Comparison of ENCODE assay signal across 25 mouse cellular contexts in the genomic region with DNA sequence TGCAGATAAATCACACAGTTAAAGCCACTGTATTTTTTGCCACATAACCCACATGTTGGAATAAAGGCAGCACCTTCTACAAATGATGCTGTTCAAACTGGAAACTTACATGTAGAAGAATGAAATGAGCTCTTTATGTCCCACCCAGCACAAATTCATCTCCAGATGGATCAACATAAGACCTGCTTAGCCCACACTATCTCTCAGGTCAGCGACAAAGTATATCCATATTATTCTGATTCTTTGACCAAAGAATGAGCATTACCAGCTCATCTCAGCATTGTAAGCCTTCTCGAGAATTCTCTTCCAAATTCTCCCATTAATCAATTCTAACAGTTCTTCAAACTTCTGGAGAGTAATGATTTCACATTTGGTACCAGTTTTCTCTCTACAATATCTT. TPM values are rescaled to one million over a fixed set of nuclear protein-coding genes. Genes with fewer than 3 reads are reported as not detected.
"Had no signal": no experiment of that assay in that cellular context is flagged by ENCODE, and none has a peak within 500 bp of the region (broad histone marks: within the 10 kb centered on the region; RNA-seq: fewer than 3 reads in every experiment).

No protein-coding gene starts in this region.

- H3K36me3 ChIP-seq: liver, embryonic 13.5 days; midbrain, embryonic 10.5 days; midbrain, embryonic 15.5 days; neural tube, embryonic 12.5 days; neural tube, embryonic 15.5 days had no signal

- H3K9ac ChIP-seq: liver, embryonic 13.5 days; midbrain, embryonic 15.5 days; neural tube, embryonic 12.5 days; neural tube, embryonic 15.5 days had no signal

- H3K27me3 ChIP-seq: liver, embryonic 13.5 days; megakaryocyte, embryonic 14.5 days; midbrain, embryonic 15.5 days; neural tube, embryonic 12.5 days; neural tube, embryonic 15.5 days had no signal

- H3K4me2 ChIP-seq: liver, embryonic 13.5 days; midbrain, embryonic 15.5 days; neural tube, embryonic 12.5 days; neural tube, embryonic 15.5 days had no signal

- DNase-seq: kidney, adult 11 months; kidney, adult 8-10 months; layer of hippocampus, adult 9-11 months; liver, embryonic 13.5 days; lung, postnatal 14 days; right cerebral cortex, adult 18-20 months; right cerebral cortex, postnatal 14 days; right cerebral cortex, postnatal 4 days; spleen, adult 18-20 months; thymus, adult 2 months; thymus, postnatal 14 days; thymus, postnatal 4 days had no signal

- H3K4me1 ChIP-seq: liver, embryonic 13.5 days; megakaryocyte, embryonic 14.5 days; midbrain, embryonic 10.5 days; midbrain, embryonic 15.5 days; neural tube, embryonic 12.5 days; neural tube, embryonic 15.5 days had no signal

- H3K4me3 ChIP-seq: layer of hippocampus, adult 2 months; left cerebral cortex, adult 2 months; liver, embryonic 13.5 days; megakaryocyte, embryonic 14.5 days; midbrain, embryonic 10.5 days; midbrain, embryonic 15.5 days; neural tube, embryonic 12.5 days; neural tube, embryonic 15.5 days had no signal

- ATAC-seq: midbrain, embryonic 15.5 days had no signal

- H3K27ac ChIP-seq: layer of hippocampus, adult 2 months; left cerebral cortex, adult 2 months; liver, embryonic 13.5 days; midbrain, embryonic 10.5 days; midbrain, embryonic 15.5 days; neural tube, embryonic 12.5 days; neural tube, embryonic 15.5 days had no signal

RNA-seq across cellular contexts. Expression of a gene that starts 10.5 kb away (rescaled TPM):
- total RNA-seq: layer of hippocampus, adult 2 months; layer of hippocampus, postnatal 25 days; left cerebral cortex, postnatal 10 days had no signal
- polyA plus RNA-seq: limb, embryonic 11.5 days; liver, embryonic 13.5 days; lung, embryonic 16.5 days; midbrain, embryonic 10.5 days; midbrain, embryonic 15.5 days; neural tube, embryonic 12.5 days; neural tube, embryonic 15.5 days had no signal

RNA-seq across cellular contexts. Expression of a gene that starts 16.6 kb away (rescaled TPM):
- total RNA-seq: liver, adult 2 months had no signal
- polyA plus RNA-seq: liver, adult 2 months had no signal

RNA-seq across cellular contexts. Expression of a gene that starts 21.8 kb away (rescaled TPM):
- total RNA-seq: layer of hippocampus, adult 2 months; layer of hippocampus, postnatal 25 days; left cerebral cortex, adult 2 months; left cerebral cortex, postnatal 36 days had no signal
- polyA plus RNA-seq: limb, embryonic 11.5 days; liver, embryonic 13.5 days; lung, embryonic 16.5 days; midbrain, embryonic 10.5 days; midbrain, embryonic 15.5 days; neural tube, embryonic 12.5 days; neural tube, embryonic 15.5 days had no signal
